Mouse (Mus musculus) brain, embryonic 14.5 days (tissue): ENCODE data around the gene Tacc2.

Source experiments
- CTCF ChIP-seq: fragments of 200-500 bp; IDR thresholded peaks from 2 replicates; pipeline ENCODE4 v1.5.1; 2012; ENCODE audit warnings: inconsistent platforms, mild to moderate bottlenecking, moderate library complexity, borderline replicate concordance; ENCODE audit not compliant: insufficient read depth, insufficient read length; ENCODE audit errors: extremely low read depth
- POLR2A ChIP-seq: fragments of 200-500 bp; IDR thresholded peaks from 2 replicates; pipeline ENCODE4 v1.6.1; 2012; ENCODE audit warnings: mild to moderate bottlenecking, inconsistent platforms, borderline replicate concordance; ENCODE audit not compliant: poor library complexity, insufficient read depth, insufficient read length, severe bottlenecking; ENCODE audit errors: extremely low read depth

GRCm38 (mm10) chr7:130762071-130762897 is 185.0 kb downstream of the Tacc2 start:
- TF ChIP-seq CTCF (peak; percentile 89), POLR2A (no peak)
